Mouse (Mus musculus) urinary bladder, adult 2 months (tissue): ENCODE results near the gene Tspan4. TPM values are rescaled to one million over a fixed set of nuclear protein-coding genes. Genes with fewer than 3 reads are reported as not detected.

Experiments
- DNase-seq: peaks from one replicate; pipeline ENCODE4 v3.0.0; 2022; ENCODE audit warnings: low spot score
- polyA plus RNA-seq: library from polyadenylated mRNA; depleted of rRNA; stranded (reverse); fragments of >200 nt; gene quantifications from 2 replicates; pipeline ENCODE4 v1.2.3, GENCODE M21; 2012

Tspan4 gene
- polyA plus RNA-seq, 1 experiment, result 196 TPM

- peak; percentile 24 for DNase-seq
Measured at GRCm38 (mm10) chr7:141461521-141462332, 13.3 kb upstream of the Tspan4 start.

- peak; percentile 26 for DNase-seq
Measured at GRCm38 (mm10) chr7:141462333-141462821, 12.7 kb upstream of the Tspan4 start.

GRCm38 (mm10) chr7:141463824-141464602 lies 11.0 kb upstream of the Tspan4 start:
- no peak for DNase-seq

GRCm38 (mm10) chr7:141464603-141465201 lies 10.3 kb upstream of the Tspan4 start:
- no peak for DNase-seq

GRCm38 (mm10) chr7:141465388-141466044 lies 9.5 kb upstream of the Tspan4 start:
- no peak for DNase-seq

- no peak for DNase-seq
Measured at GRCm38 (mm10) chr7:141466045-141466394, 9.0 kb upstream of the Tspan4 start.

GRCm38 (mm10) chr7:141466607-141467148 lies 8.4 kb upstream of the Tspan4 start:
- DNase-seq, result no peak

GRCm38 (mm10) chr7:141467230-141468030 lies 7.6 kb upstream of the Tspan4 start, which contains the start of gene Cd151:
Gene Cd151, plus strand, starts transcription at chr7:141467392.
- DNase-seq, result peak; percentile 88

- no peak for DNase-seq
Measured at GRCm38 (mm10) chr7:141468164-141468521, 6.9 kb upstream of the Tspan4 start.

GRCm38 (mm10) chr7:141468522-141469211 lies 6.4 kb upstream of the Tspan4 start:
- DNase-seq, result peak; percentile 38

- no peak for DNase-seq
Measured at GRCm38 (mm10) chr7:141469352-141469751, 5.7 kb upstream of the Tspan4 start.

- DNase-seq, result no peak
Measured at GRCm38 (mm10) chr7:141469901-141470636, 5.0 kb upstream of the Tspan4 start.

GRCm38 (mm10) chr7:141470637-141470944 lies 4.4 kb upstream of the Tspan4 start:
- DNase-seq, result no peak

GRCm38 (mm10) chr7:141471236-141471635 lies 3.8 kb upstream of the Tspan4 start:
- no peak for DNase-seq

GRCm38 (mm10) chr7:141472226-141472625 lies 2.8 kb upstream of the Tspan4 start:
- DNase-seq, result no peak

GRCm38 (mm10) chr7:141472763-141473162 lies 2.3 kb upstream of the Tspan4 start:
- DNase-seq, result no peak

- DNase-seq, result no peak
Measured at GRCm38 (mm10) chr7:141474160-141474559, 880 bp upstream of the Tspan4 start.

GRCm38 (mm10) chr7:141475805-141476158 lies 742 bp downstream of the Tspan4 start:
- DNase-seq, result no peak

GRCm38 (mm10) chr7:141476226-141476980 lies 1.4 kb downstream of the Tspan4 start:
- DNase-seq, result peak; percentile 82
